Comparison of ENCODE assay signal across 7 mouse cellular contexts in genomic region chrX:7789542-7790136, GRCm38 (mm10). TPM values are rescaled to one million over a fixed set of nuclear protein-coding genes. Genes with fewer than 3 reads are reported as not detected.
DNase-seq lines count a peak whose midpoint lies in the region; ATAC-seq lines count a peak whose summit lies in the region.

Gene Gripap1 (plus strand): TSS chrX:7789765.

- H3K4me2 ChIP-seq in intestine, embryonic 16.5 days (ENCODE audit: low read depth, low read length) = peak within 1 kb of the TSS; percentile 53
- peak within 1 kb of the TSS; percentile 59 for H3K4me2 ChIP-seq in midbrain, embryonic 11.5 days

- intact Hi-C loops in left cerebral cortex, postnatal 36 days (cut with DNase I) = no loop called here

- H3K9me3 ChIP-seq in intestine, embryonic 16.5 days (ENCODE audit: control insufficient read depth, low read length) = no peaks in the 10 kb centered on the region
- H3K9me3 ChIP-seq in midbrain, embryonic 11.5 days (ENCODE audit: control insufficient read depth, low read length) = no peaks in the 10 kb centered on the region

- DNase-seq in adrenal gland, postnatal 10 days = peak; percentile 84
- DNase-seq in embryo, embryonic 9.5 days (ENCODE audit: extremely low spot score) = peak; percentile 79
- DNase-seq in gastrocnemius, postnatal 4 days (ENCODE audit: low spot score in 2 of 2) = peak in 1 of 2 experiments; percentile 62
- DNase-seq in left cerebral cortex, postnatal 36 days (ENCODE audit: low spot score in 2 of 2) = peak; percentile 62 to 67
- DNase-seq in midbrain, embryonic 11.5 days (ENCODE audit: low spot score, missing footprints) = peak; percentile 95
- peak; percentile 66 for DNase-seq in spleen, adult 12 weeks (ENCODE audit: low spot score)

- peak; percentile 92 for ATAC-seq in intestine, embryonic 16.5 days
- ATAC-seq in midbrain, embryonic 11.5 days (ENCODE audit: low FRiP score) = peak; percentile 93

- 13% methylated on average over 24 of the region's 24 CpGs for WGBS in intestine, embryonic 16.5 days
- WGBS in midbrain, embryonic 11.5 days = 14% methylated on average over 24 of the region's 24 CpGs

- peak within 1 kb of the TSS; percentile 67 for H3K9ac ChIP-seq in intestine, embryonic 16.5 days (ENCODE audit: low read depth, low read length)
- H3K9ac ChIP-seq in midbrain, embryonic 11.5 days (ENCODE audit: low read length) = peak within 1 kb of the TSS; percentile 68

- H3K27me3 ChIP-seq in intestine, embryonic 16.5 days (replicated peaks; ENCODE audit: control insufficient read depth, insufficient read depth, low read length) = no peaks in the 10 kb centered on the region
- H3K27me3 ChIP-seq in midbrain, embryonic 11.5 days (ENCODE audit: control insufficient read depth, insufficient read depth, low read length) = no peaks in the 10 kb centered on the region

- peaks cover 4% of the 10 kb centered on the region; the same call in 1 of the 2 replicates for H3K4me1 ChIP-seq in intestine, embryonic 16.5 days (ENCODE audit: control insufficient read depth, insufficient read depth, low read length)
- H3K4me1 ChIP-seq in midbrain, embryonic 11.5 days (ENCODE audit: control insufficient read depth, insufficient read depth, low read length) = peaks cover 3% of the 10 kb centered on the region; the same call in 1 of the 2 replicates

- H3K36me3 ChIP-seq in intestine, embryonic 16.5 days (ENCODE audit: control insufficient read depth, insufficient read depth, low read length) = 0 out of 2 replicates have a peak, but pooled peaks cover 3% of the 10 kb centered on the region
- H3K36me3 ChIP-seq in midbrain, embryonic 11.5 days (ENCODE audit: control insufficient read depth, insufficient read depth, low read length) = no peaks in the 10 kb centered on the region

- H3K27ac ChIP-seq in intestine, embryonic 16.5 days (ENCODE audit: low read length) = no peak within 1 kb of the TSS
- no peak within 1 kb of the TSS for H3K27ac ChIP-seq in midbrain, embryonic 11.5 days (ENCODE audit: low read depth, low read length)

- H3K4me3 ChIP-seq in intestine, embryonic 16.5 days (ENCODE audit: low read length) = peak within 1 kb of the TSS; percentile 62
- peak within 1 kb of the TSS; percentile 49 for H3K4me3 ChIP-seq in midbrain, embryonic 11.5 days (ENCODE audit: low read depth, low read length)

RNA-seq across cellular contexts. Expression of gene Gripap1, which starts in this region (rescaled TPM):
- total RNA-seq in adrenal gland, postnatal 10 days (2021) = 10 to 100 TPM; 34.2 to 48.2 TPM
- 10 to 100 TPM; 24.7 to 34.9 TPM for total RNA-seq in gastrocnemius, postnatal 4 days (2021)
- 36.6 and 37.5 TPM in 2 replicates for polyA plus RNA-seq in intestine, embryonic 16.5 days (2015; fragmentation: Nextera tagmentation; extraction: Ambion mirVana)
- 100 to 1,000 TPM in 1 of 2 experiments, 10 to 100 TPM in 1; 90.3 to 118 TPM for total RNA-seq in left cerebral cortex, postnatal 36 days (2021)
- polyA plus RNA-seq in midbrain, embryonic 11.5 days (2014; fragmentation: Nextera tagmentation; extraction: Ambion mirVana) = 51.7 and 52.0 TPM in 2 replicates
